Mouse (Mus musculus) intestine, embryonic 14.5 days (tissue): Measurements from ENCODE around the gene Adamts6. TPM values are rescaled to one million over a fixed set of nuclear protein-coding genes. Genes with fewer than 3 reads are reported as not detected.

ENCODE experiments used
- polyA plus RNA-seq: library from polyadenylated mRNA; unstranded; fragments of >200 nt; fragmentation: Nextera tagmentation; extraction: Ambion mirVana; gene quantifications from 2 replicates; pipeline ENCODE4 v1.2.1, GENCODE M21; 2014

Adamts6 gene
- polyA plus RNA-seq, 1 experiment from 2014 or later, result 4.5 TPM

Other genes with a start within 250 kb of the Adamts6 start
- 24.7 and 27.1 TPM in 2 replicates for gene Nln, start 178.2 kb upstream of the Adamts6 start, polyA plus RNA-seq
- 5.0 and 5.7 TPM in 2 replicates for gene Sgtb, start 178.1 kb upstream of the Adamts6 start, polyA plus RNA-seq
- gene Trappc13, start 109.4 kb upstream of the Adamts6 start, polyA plus RNA-seq, result 56.0 and 59.8 TPM in 2 replicates
- 15.6 and 17.0 TPM in 2 replicates for gene Trim23, start 109.0 kb upstream of the Adamts6 start, polyA plus RNA-seq
- gene Cenpk, start 59.2 kb upstream of the Adamts6 start, polyA plus RNA-seq, result 53.4 and 63.7 TPM in 2 replicates
- 11.8 and 15.1 TPM in 2 replicates for gene Ppwd1, start 59.0 kb upstream of the Adamts6 start, polyA plus RNA-seq